Mouse (Mus musculus): ENCODE results near the gene Dgki. TPM values are rescaled to one million over a fixed set of nuclear protein-coding genes. Genes with fewer than 3 reads are reported as not detected.

Gene Dgki
- total RNA-seq, 2 experiments from 2014 or later: 0.13 to 0.15 TPM

DNA sequence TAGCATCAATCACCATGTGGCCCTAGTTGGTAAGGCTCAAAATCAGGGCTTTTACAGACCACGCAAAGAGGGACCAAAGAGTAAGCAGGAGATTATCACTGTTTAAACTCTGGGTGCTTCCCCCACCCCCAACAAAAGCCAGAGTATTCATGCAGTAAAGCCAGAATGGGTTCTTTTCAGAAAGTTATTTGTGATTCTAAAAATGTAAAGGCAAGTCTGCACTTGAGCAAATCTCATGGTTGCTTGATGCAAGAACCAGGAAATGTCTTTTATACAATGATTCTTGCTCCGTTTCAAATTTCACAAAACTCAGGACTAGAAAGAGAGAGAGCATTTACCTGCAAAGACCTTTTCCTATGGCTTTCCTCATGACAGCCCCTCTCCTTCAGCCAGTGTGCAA lies 7.9 kb downstream of the Dgki start:
- no peak for DNase-seq

- no peak for DNase-seq
These were observed 8.8 kb downstream of the Dgki start for GRCm38 (mm10) chr6:37291171-37291570.

GRCm38 (mm10) chr6:37290691-37291090 lies 9.3 kb downstream of the Dgki start:
- DNase-seq: no peak

- no peak for DNase-seq
These were observed 13.8 kb downstream of the Dgki start for GRCm38 (mm10) chr6:37286134-37286533.

- no peak for DNase-seq
These were observed 15.1 kb downstream of the Dgki start for GRCm38 (mm10) chr6:37284879-37285278.

DNA sequence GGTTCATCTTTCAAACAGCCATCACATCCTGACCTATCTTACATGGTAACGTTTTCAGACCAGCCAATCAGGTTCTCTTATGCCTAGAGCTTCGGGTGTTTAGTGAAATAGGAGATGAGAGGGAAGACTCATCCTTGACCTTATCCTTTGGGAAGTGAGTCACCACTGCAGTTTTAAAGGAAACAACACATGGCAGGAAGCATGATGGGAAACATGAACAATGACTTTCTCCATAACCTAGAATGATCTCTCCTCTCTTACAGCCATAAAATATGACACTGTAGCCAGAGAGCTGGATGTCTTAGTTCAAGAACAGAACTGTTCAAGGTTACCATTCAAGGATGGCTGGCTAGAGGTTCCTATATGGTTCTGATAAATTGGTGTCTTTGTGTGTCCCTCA lies 16.6 kb downstream of the Dgki start:
- no peak for DNase-seq

DNA sequence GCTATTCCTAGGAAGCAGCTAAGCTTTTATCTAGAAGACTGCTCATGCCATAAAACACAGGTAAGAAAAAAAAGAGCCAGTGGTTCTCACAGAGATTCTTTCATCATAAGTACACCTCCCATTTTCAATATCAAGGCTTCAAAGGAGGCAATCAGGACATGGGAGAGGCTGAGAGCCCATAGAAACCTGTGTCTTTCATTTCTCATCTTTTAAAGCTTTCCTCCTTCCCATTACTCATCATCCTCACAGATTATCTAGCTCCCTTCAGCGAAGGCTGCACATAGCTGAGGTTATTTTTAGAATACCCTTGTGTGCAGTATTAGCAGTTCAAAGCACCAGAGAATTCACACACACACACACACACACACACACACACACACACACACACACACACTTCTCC lies 17.3 kb downstream of the Dgki start:
- DNase-seq: no peak

DNA sequence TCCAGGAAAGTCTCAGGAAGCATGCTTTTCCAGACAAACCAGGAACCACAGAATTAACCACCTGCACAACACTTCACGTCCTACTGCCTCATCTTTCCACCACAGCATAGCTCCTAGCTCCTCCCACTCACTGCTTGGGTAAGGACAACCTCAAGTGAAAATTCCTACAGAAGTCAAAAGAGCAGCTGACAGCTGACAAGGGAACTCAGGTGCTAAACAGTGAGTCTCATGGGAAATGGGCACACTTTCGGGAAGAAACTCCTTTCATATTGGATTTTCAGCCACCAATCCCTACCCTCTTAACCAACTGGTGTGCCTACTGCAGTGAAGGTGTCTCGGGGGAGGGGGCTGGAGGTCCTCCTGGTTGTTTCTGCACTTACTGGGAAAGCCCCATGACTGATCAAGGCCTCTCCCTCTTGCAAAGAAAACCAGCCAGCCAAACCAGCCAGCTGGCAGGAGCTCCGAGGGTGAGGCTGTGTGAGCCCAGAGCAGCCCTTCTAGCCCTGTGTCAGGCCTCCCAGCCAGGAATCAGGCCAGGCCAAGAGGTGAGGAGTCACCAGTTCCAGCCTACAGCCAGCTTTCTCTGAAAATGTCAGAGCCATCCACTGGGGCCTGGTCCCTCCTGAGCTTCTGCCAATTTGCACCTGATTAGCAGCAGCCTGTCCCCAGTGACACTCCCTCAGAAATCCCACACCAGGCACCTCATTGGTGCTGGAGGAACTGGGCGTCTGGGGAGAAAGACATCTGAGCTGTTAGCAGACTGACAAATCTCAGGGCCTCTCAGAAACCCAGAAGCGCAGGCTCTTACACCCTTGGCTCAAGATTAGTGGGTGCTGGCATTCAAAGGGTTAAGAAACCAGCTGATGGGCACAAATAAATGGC lies 22.9 kb downstream of the Dgki start:
- DNase-seq: peak; percentile 86

- no peak for DNase-seq
These were observed 23.8 kb downstream of the Dgki start for GRCm38 (mm10) chr6:37276181-37276580.

- no peak for DNase-seq
These were observed 28.9 kb downstream of the Dgki start for GRCm38 (mm10) chr6:37270905-37271591.

GRCm38 (mm10) chr6:37268589-37268988 lies 31.4 kb downstream of the Dgki start:
- DNase-seq: peak; percentile 26

DNA sequence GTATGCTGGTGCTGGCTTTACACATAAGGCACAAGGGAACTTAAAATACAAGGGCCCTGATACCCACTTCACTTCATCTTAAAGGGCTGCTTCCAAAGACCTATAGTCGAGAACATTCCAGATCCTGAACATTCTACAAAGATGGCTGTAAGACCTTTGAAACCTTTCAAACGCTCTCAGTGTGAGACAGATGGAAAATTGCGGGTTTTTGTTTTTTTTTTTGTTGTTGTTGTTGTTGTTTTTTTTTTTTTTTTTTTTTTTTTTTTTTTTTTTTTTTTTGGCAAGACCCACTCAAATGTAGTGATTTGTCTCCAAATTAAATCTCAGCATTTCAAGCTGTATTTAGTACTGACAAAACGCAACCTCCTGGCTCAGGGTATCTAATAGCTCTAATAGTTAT lies 32.0 kb downstream of the Dgki start:
- DNase-seq: no peak

- no peak for DNase-seq
These were observed 37.5 kb downstream of the Dgki start for GRCm38 (mm10) chr6:37262486-37262885.

DNA sequence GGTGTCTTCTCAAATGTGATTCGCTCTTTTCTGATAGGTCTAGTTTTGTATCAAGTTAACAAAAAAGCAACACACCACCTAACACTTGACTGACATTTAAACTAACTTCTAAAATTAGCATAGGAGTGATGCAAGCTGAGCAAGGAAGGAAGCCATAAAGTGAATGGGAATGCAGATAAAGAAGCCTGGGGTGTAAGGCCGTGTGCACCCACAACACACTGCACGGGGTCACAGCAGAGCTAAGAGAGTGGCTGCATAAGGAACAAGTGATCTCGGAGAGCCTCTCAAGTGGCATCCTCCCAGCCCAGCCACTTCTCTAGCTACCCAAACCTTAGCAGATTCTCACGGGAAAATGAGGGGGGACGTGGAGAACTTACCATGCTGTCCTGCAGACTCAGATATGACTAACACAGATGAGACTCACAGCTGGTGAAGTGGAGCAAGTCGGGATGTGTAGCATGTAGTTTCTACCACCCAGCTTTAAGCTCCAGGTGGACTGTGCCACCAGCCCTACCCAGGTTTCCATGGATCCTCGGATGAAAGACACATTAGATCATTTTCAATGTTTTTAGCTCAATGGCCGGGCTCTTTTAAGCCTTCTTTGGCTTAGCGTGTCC lies 38.6 kb downstream of the Dgki start:
- no peak for DNase-seq

GRCm38 (mm10) chr6:37258662-37259061 lies 41.3 kb downstream of the Dgki start:
- no peak for DNase-seq

GRCm38 (mm10) chr6:37254144-37254543 lies 45.8 kb downstream of the Dgki start:
- DNase-seq: peak; percentile 40

DNA sequence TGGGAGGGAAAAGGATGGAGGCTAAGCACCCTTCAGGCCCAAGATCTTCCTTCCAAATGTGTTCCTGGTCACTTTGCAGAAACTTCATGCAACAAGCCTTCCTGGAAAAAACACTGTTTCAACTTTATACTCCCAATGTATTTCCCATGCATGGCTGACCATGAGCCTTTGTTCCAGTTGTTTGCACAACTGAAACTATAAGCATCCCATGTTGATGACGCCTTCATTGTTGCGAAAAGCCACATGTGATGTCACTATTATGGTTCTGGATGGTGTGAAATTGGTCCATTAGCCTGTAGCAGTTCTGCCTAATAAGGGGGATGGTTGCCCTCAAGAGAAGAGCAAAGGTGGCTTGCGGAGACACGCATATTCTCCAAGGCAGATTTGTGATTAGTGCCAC lies 47.4 kb downstream of the Dgki start:
- no peak for DNase-seq

DNA sequence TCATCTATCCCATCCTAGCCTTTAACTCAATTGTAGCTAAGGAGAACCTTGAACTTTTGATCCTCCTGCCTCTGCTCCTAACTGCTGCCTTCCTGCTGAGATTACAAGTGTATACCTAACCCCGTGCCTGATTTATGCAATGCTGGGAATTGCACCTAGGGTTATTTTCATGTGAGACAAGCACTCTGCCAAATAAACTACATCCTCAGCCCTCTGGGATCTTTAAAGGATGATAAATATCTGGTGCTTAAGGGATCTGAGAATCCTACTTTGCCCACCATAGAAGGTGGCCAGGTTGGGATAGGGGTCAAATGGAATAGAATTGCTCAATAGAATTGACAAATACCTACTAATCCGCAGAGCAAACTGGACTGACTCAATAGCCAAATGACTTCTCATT lies 49.3 kb downstream of the Dgki start:
- no peak for DNase-seq

DNA sequence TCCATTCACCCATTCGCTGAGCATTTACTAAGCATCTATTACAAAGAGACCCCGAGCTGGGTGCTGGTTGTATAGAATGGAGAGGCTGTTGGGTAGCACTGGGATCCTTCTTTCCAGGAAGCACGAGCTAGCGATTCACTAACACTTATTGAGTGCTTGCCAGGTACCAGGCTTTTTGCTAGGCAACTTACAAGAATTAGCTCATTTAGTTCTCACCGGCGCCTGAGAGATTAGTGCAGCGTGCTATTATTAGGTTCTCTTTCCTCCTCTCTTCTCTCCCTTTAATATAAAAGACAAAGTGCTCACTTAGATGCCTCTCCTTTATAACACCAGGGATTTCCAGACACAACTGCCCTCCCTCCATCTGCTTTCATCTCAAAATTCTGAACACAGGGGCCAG lies 54.2 kb downstream of the Dgki start:
- DNase-seq: no peak

DNA sequence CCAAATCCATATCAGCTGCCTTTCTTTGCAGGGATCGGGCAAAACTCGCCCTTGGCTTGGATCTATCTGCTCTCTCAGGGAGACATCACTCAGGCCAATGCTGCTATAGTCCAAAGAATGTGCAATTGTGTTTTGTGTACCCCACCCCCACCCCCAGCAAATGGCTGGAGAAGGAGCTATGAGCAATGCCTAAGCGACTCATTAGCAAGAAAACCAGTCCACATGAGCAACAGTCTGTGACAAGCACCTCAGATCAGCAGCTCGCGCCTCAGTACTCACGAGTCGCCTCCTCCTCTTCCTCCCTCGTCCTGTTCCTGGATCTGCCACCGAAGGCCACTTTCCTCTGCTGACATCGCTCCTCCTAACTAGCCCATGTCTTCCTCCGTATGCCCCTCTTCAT lies 55.9 kb downstream of the Dgki start:
- no peak for DNase-seq

- no peak for DNase-seq
These were observed 57.2 kb downstream of the Dgki start for GRCm38 (mm10) chr6:37242769-37243121.

DNA sequence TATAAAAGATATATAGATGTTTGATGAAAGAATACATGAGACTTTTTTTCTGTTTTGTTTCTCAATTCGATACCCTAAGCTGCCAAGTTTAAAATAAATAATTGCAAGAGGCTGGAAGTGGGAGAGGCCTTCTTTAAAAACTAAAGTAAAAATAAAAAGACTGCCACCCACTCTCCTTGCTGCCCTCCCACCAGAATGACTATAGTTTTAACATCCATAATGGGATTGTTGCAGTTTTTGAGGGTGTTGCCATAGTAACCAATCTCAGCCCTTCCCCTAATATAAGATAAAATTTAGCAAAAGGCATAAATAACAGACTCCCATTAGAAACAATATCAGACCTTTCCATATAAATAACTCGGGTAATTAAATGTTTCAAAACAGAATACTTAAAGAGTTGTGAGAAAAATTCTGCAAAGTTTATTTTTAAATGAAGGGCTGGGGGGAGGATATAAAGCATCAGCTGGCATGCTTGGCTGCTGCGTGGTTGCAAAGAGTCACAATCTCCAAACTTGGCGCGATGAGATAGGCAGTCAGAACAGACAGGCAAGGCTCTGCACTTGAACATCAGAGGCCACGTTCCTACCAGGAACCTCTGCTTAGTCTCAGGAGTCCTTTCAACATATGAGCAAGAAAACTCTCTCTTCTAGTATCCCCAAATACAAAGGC lies 57.8 kb downstream of the Dgki start:
- no peak for DNase-seq

- DNase-seq: no peak
These were observed 58.5 kb downstream of the Dgki start for GRCm38 (mm10) chr6:37241434-37241833.

Data from gastrocnemius, postnatal 25 days (tissue).